10 mouse cellular contexts compared by ENCODE assay signal in the genomic region with DNA sequence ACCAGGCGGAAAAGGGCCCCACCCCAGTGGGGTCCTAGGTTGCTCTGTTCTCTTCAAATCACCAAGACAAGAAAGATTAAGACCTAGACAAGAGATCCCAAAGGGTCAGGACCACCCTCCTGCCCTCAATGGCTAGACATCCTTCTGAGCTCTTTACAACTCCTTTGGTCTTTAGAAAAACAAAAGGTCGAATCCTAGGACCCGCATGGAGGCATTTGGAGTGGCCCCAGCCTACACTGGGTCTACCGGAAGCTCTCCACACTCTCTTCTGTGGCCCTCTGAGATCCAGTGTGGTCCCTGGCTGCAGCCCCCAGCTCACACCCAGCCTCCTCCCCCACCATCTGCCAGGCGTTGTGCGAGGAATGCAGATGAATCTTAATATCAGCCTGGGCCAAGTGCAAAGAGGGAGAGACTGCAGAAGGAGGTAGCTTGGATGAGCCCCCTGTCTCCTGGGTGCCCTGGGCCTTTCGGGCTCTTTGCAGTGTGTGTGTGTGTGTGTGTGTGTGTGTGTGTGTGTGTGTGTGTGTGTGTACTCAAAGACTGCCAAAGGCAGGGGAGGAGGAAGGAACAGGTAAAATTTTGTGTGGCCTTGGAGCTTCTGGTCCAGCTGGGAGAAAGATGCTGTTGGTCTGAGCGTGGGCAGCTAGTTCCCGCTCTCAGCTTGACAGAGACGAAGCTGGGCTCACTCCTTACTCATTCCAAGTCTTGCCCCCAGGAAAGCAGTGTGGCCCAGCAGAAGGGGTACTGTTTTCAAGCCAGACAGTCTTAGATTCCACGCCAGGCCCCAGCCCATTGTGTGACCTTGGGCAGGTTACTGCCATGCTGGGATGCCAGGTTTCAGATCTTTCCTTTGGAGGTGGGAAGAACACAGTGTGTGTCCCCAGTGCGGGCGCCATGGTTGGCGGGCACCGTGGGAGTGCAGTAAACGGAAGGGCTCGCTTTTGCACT. TPM values are rescaled to one million over a fixed set of nuclear protein-coding genes. Genes with fewer than 3 reads are reported as not detected.
DNase-seq lines count a peak whose midpoint lies in the region; ATAC-seq and TF ChIP-seq lines count a peak whose summit lies in the region.
"Had no signal": no experiment of that assay in that cellular context is flagged by ENCODE, and none has a peak within 500 bp of the region (broad histone marks: within the 10 kb centered on the region; RNA-seq: fewer than 3 reads in every experiment).

No protein-coding gene starts in this region.

- peaks cover 32% of the 10 kb centered on the region for H3K27me3 ChIP-seq in E14TG2a.4 (ENCODE audit: insufficient read depth, low read length)
- H3K27me3 ChIP-seq in embryonic facial prominence, embryonic 14.5 days (replicated peaks; ENCODE audit: control insufficient read depth, insufficient read depth, low read length): peaks cover 18% of the 10 kb centered on the region; the same call in 1 of the 2 replicates
- peaks cover 98% of the 10 kb centered on the region for H3K27me3 ChIP-seq in liver, embryonic 13.5 days

- H3K9ac ChIP-seq in embryonic facial prominence, embryonic 14.5 days (ENCODE audit: low read depth, low read length): no peak overlapping the region
- no peak overlapping the region for H3K9ac ChIP-seq in liver, embryonic 13.5 days

- intact Hi-C loops in heart, postnatal 36 days (cut with DNase I): no loop called here

- no peak for TF ChIP-seq CTCF in E14TG2a.4 (conservative IDR thresholded peaks at IDR 0.05; ENCODE audit: low read length)

- DNase-seq in heart, adult 11 months: peak; percentile 79
- DNase-seq in heart, postnatal 36 days: no peak
- no peak for DNase-seq in embryonic facial prominence, embryonic 14.5 days (ENCODE audit: low spot score)
- no peak for DNase-seq in liver, embryonic 13.5 days
- no peak for DNase-seq in layer of hippocampus, adult 9-10 months (ENCODE audit: low spot score)
- DNase-seq in layer of hippocampus, adult 9-11 months: no peak
- DNase-seq: lung, adult 18-20 months had no signal

- no peak for ATAC-seq in embryonic facial prominence, embryonic 14.5 days (ENCODE audit: low read depth)
- ATAC-seq in liver, embryonic 13.5 days (ENCODE audit: low read depth): no peak
- ATAC-seq in monocyte, adult 5-6 weeks (replicated peaks; ENCODE audit: insufficient number of reproducible peaks, low FRiP score, low TSS enrichment, poor library complexity, severe bottlenecking): no peak

- no peak overlapping the region for H3K27ac ChIP-seq in embryonic facial prominence, embryonic 14.5 days (replicated peaks; ENCODE audit: low read depth, low read length)
- H3K27ac ChIP-seq in liver, embryonic 13.5 days: no peak overlapping the region

- no peaks in the 10 kb centered on the region for H3K9me3 ChIP-seq in E14TG2a.4 (ENCODE audit: low read length)
- no peaks in the 10 kb centered on the region for H3K9me3 ChIP-seq in embryonic facial prominence, embryonic 14.5 days (ENCODE audit: control insufficient read depth, low read length)
- no peaks in the 10 kb centered on the region for H3K9me3 ChIP-seq in liver, embryonic 13.5 days (replicated peaks)

- no peaks in the 10 kb centered on the region for H3K36me3 ChIP-seq in E14TG2a.4 (ENCODE audit: insufficient read depth, low read length)
- no peaks in the 10 kb centered on the region for H3K36me3 ChIP-seq in embryonic facial prominence, embryonic 14.5 days (ENCODE audit: control insufficient read depth, insufficient read depth, low read length)
- H3K36me3 ChIP-seq in liver, embryonic 13.5 days: no peaks in the 10 kb centered on the region

- 37% methylated on average over 17 of the region's 17 CpGs for WGBS in embryonic facial prominence, embryonic 14.5 days
- 36% methylated on average over 17 of the region's 17 CpGs for WGBS in liver, embryonic 13.5 days (ENCODE audit: insufficient replicate concordance)

- peaks cover 86% of the 10 kb centered on the region for H3K4me1 ChIP-seq in E14TG2a.4 (replicated peaks; ENCODE audit: low read depth, low read length)
- H3K4me1 ChIP-seq in embryonic facial prominence, embryonic 14.5 days (ENCODE audit: control insufficient read depth, insufficient read depth, low read length): peaks cover 4% of the 10 kb centered on the region
- peaks cover 15% of the 10 kb centered on the region for H3K4me1 ChIP-seq in liver, embryonic 13.5 days (replicated peaks)

- peak overlapping the region; percentile 90 for H3K4me3 ChIP-seq in E14TG2a.4 (replicated peaks; ENCODE audit: low read length)
- H3K4me3 ChIP-seq in embryonic facial prominence, embryonic 14.5 days (ENCODE audit: low read depth, low read length): 0 out of 2 replicates have a peak overlapping the region, but pooled peaks have one; percentile 62
- H3K4me3 ChIP-seq in liver, embryonic 13.5 days (replicated peaks): no peak overlapping the region

- peak overlapping the region; percentile 99; the same call in 1 of the 2 replicates for H3K4me2 ChIP-seq in embryonic facial prominence, embryonic 14.5 days (ENCODE audit: low read depth, low read length)
- 0 out of 2 replicates have a peak overlapping the region, but pooled peaks have one; percentile 70 for H3K4me2 ChIP-seq in liver, embryonic 13.5 days

RNA-seq across cellular contexts. Expression of a gene that starts 1.3 kb away (rescaled TPM):
- under 1 TPM; 0.64 to 0.68 TPM for total RNA-seq in heart, postnatal 36 days (2021)
- polyA plus RNA-seq in embryonic facial prominence, embryonic 14.5 days (2014; fragmentation: Nextera tagmentation; extraction: Ambion mirVana): 0.72 and 1.1 TPM in 2 replicates
- 0.07 TPM in 1 of 2 replicates, not detected in the other for polyA plus RNA-seq in liver, embryonic 13.5 days (2015; fragmentation: Nextera tagmentation; extraction: Ambion mirVana)
- not detected in 3 replicates for total RNA-seq in monocyte, adult 5-6 weeks (2017)
- total RNA-seq: hematopoietic stem cell, adult 5-6 weeks had no signal
